Mouse (Mus musculus) embryonic facial prominence, embryonic 14.5 days (tissue): ENCODE data around the gene Rgs7bp. TPM values are rescaled to one million over a fixed set of nuclear protein-coding genes. Genes with fewer than 3 reads are reported as not detected.

ENCODE experiments used
- ATAC-seq: fragments of 200-750 bp; cut with Nextera tagmentation; 2 replicates; pipeline ENCODE4 v1.8.0; 2017; ENCODE audit warnings: low read depth, moderate number of reproducible peaks, moderate TSS enrichment
- DNase-seq: peaks from one replicate; pipeline ENCODE4 v3.0.0-alpha.2; 2015; ENCODE audit warnings: low spot score
- H3K27ac ChIP-seq: fragments of 300-500 bp; sonication (generic); replicated peaks from 2 replicates; pipeline ENCODE4 v1.5.1; 2014; ENCODE audit warnings: low read depth, mild to moderate bottlenecking, low read length, moderate library complexity
- H3K27me3 ChIP-seq: fragments of 300-500 bp; sonication (generic); replicated peaks from 2 replicates; pipeline ENCODE4 v1.6.1; 2014; ENCODE audit warnings: low read length; ENCODE audit not compliant: control insufficient read depth, insufficient read depth
- H3K36me3 ChIP-seq: fragments of 300-500 bp; sonication (generic); 2 replicates; pipeline ENCODE4 v1.6.1; 2014; ENCODE audit warnings: low read length, mixed read lengths; ENCODE audit not compliant: control insufficient read depth, insufficient read depth
- H3K4me1 ChIP-seq: fragments of 300-500 bp; sonication (generic); 2 replicates; pipeline ENCODE4 v1.6.1; 2014; ENCODE audit warnings: antibody characterized with exemption, low read length; ENCODE audit not compliant: control insufficient read depth, insufficient read depth
- H3K4me2 ChIP-seq: fragments of 300-500 bp; sonication (generic); 2 replicates; pipeline ENCODE4 v1.6.1; 2014; ENCODE audit warnings: low read depth, mild to moderate bottlenecking, low read length, moderate library complexity, mixed read lengths
- H3K4me3 ChIP-seq: fragments of 300-500 bp; sonication (generic); 2 replicates; pipeline ENCODE4 v1.5.1; 2014; ENCODE audit warnings: low read depth, mild to moderate bottlenecking, low read length
- H3K9ac ChIP-seq: fragments of 300-500 bp; sonication (generic); 2 replicates; pipeline ENCODE4 v1.6.1; 2014; ENCODE audit warnings: low read depth, mild to moderate bottlenecking, low read length, moderate library complexity, mixed read lengths
- H3K9me3 ChIP-seq: fragments of 300-500 bp; sonication (generic); 2 replicates; pipeline ENCODE4 v1.6.1; 2016; ENCODE audit warnings: low read length; ENCODE audit not compliant: control insufficient read depth
- WGBS: fragments of 180-500 bp; shearing (Covaris S2); extraction: QIAGEN DNeasy Blood & Tissue Kit; methylation state at CpG from one replicate; pipeline ENCODE4 v1.1.7; 2014; 5-methylcytosine and 5-hydroxymethylcytosine counted together
- polyA plus RNA-seq: library from polyadenylated mRNA; unstranded; fragments of >200 nt; fragmentation: Nextera tagmentation; extraction: Ambion mirVana; gene quantifications from 2 replicates; pipeline ENCODE4 v1.2.1, GENCODE M21; 2014

Gene Rgs7bp
- polyA plus RNA-seq, 1 experiment from 2014 or later = 5.4 TPM

DNA sequence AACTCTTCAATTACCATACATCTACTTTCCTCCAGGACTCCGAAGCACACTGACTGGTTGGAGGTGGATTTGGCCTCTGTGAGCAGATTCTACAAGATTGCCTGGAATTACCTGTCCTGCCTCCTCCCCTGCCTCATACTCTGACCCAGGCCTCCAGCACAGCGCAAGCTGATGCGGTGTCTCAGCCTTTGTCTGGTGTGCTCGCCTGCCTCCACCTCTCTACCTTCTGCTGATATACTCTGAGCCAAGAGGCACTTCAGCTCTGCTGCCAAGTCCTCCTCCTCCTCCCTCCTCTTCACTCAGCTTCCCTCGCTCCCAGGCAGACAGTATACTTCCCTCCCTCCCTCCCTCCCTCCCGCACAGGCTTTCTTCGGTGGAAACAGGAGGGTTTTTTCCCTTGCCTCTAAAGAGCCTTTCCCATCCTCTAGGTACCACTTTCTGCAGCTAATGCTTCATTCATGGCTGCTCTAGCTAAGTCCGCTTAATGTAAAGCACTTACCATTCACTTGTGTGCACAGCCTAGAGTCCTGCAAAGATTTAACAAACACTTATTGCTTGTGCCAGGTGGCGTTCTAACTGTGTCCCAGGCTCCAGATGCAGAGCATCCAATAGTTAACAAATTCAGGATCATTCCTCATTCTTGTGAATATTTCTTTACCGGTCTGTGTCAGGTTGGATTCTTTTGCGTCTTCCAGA is 91.9 kb downstream of the Rgs7bp start:
- H3K4me2 ChIP-seq = no peak overlapping the region
- 47% methylated on average over 11 of the region's 11 CpGs for WGBS
- H3K4me1 ChIP-seq = peaks cover 19% of the 10 kb centered on the region
- H3K9ac ChIP-seq = peak overlapping the region; percentile 25; the same call in 1 of the 2 replicates
- H3K36me3 ChIP-seq = no peaks in the 10 kb centered on the region
- no peaks in the 10 kb centered on the region for H3K9me3 ChIP-seq
- ATAC-seq = peak; percentile 79
- DNase-seq = peak; percentile 35
- no peak overlapping the region for H3K4me3 ChIP-seq
- no peak overlapping the region for H3K27ac ChIP-seq
- H3K27me3 ChIP-seq = no peaks in the 10 kb centered on the region

DNA sequence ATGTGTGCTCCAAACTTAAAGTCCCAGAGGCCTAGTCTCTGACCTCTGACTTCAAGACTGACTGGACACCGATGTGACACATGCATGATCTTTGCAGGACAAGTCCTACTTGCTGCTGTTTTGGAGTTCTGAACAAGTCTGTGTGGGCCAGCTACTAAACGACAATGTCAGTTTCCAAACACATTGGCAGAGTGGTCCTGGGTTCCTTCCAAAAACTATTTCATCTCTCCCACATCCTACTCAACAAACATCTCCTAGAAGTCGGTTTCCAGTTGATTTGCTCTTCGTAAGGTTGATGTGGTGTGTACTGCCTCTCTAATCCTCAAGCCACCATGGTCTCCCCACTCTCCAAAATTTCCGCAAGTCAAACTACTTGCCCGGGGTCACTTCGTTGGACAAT is 92.6 kb downstream of the Rgs7bp start:
- Histone ChIP-seq H3K9me3 (no peaks in the 10 kb centered on the region), H3K36me3 (no peaks in the 10 kb centered on the region), H3K4me3 (no peak overlapping the region), H3K27me3 (no peaks in the 10 kb centered on the region), H3K4me1 (peaks cover 19% of the 10 kb centered on the region), H3K9ac (no peak overlapping the region), H3K4me2 (no peak overlapping the region), H3K27ac (no peak overlapping the region)
- DNase-seq (no peak), ATAC-seq (no peak)
- WGBS = 77% methylated on average over 7 of the region's 7 CpGs

DNA sequence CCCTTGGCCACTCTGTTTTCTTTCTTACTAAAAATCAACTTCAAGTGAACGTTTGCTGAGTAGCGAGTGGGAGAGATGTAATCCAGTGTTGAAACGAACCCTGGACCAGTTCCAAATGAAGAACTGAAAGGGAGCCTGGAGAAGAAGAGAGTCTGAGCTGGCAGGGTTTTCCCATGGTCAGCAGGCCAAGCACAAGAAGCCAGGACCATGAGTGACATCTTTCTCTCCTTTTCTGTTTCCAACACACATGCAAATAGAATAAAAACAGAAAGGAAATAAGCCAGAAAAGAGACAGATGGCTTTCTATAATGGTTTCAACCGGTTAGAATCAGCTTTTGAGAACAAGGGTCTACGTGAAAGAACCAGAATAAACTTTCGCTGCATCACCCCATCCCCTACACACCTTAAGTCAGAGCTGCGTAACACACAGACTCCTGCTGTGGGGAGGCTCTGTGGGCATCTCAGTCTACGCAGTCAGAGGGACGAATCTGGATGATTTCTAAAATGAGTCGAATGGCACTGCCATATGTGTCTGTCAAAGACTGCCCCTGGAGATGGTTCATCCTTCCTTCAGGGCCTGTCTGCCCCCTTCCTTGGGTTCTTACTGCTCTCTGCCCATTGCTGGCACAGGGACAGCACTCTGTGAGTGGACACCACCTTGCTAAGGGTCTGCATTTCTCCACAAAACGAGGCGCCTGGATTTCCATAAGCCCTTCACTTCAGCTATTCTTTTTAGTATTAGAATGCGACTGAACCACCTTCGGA is 93.6 kb downstream of the Rgs7bp start:
- Histone ChIP-seq H3K4me2 (no peak overlapping the region), H3K4me1 (peaks cover 19% of the 10 kb centered on the region), H3K27ac (no peak overlapping the region), H3K27me3 (no peaks in the 10 kb centered on the region), H3K4me3 (no peak overlapping the region), H3K9ac (no peak overlapping the region), H3K9me3 (no peaks in the 10 kb centered on the region), H3K36me3 (no peaks in the 10 kb centered on the region)
- no peak for DNase-seq
- 81% methylated on average over 14 of the region's 14 CpGs for WGBS
- ATAC-seq = no peak

DNA sequence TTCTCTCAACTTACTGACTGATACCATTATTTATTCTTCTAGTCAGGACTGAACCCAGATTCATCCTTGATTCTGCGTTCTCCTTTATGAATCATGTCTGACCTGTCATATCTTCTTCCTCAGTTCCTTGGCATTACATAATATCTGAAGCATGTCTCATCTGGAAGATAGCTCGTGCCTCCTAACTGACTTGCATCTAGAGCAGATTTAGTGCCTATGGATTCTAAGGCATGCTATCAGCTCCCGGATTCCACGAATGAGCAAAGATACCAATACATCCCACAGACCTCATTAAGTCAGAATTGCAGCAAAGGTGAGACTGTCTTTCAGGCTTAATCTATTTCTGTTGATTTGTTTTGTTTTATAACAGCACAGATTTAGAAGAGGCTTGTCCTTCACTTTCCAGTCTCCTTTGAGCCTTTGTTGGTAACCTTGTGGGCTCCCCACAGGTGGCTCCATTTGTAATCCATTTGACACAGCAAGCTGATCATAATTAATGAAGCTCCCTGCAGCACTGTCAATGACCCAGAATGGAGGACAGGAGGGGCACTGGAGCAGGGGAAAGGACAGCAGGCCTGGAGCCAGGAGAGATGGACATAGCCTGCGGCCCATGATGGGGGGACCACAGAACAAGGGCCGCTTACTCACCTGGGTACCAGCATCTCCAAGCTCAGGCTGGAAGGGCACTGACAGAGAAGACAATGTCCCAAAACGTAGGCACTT is 94.4 kb downstream of the Rgs7bp start:
- Histone ChIP-seq H3K27me3 (no peaks in the 10 kb centered on the region), H3K4me2 (no peak overlapping the region), H3K9ac (no peak overlapping the region), H3K4me1 (peaks cover 19% of the 10 kb centered on the region), H3K27ac (0 out of 2 replicates have a peak overlapping the region, but pooled peaks have one; percentile 15), H3K9me3 (no peaks in the 10 kb centered on the region), H3K4me3 (no peak overlapping the region), H3K36me3 (no peaks in the 10 kb centered on the region)
- ATAC-seq (no peak), DNase-seq (no peak)
- WGBS = 77% methylated on average over 7 of the region's 7 CpGs

DNA sequence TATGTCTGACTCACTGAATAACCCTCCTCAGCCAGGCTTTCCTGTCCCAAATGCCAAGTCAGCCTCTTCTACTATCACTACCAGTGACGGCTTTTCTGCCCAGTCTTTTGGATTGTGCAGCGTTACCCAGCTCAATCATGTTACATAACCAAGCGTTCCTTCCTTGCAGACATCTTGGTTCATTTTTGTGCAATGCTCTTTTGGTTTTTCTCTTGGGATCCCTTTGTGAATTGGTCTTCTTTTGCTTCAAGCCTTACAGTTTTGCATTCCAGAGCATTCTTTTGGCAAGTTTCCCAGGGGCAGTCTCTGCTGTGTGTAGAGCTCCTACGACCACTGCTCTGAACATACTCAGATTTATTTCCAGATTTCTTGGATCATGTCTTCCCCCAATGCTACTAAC is 95.0 kb downstream of the Rgs7bp start:
- no peaks in the 10 kb centered on the region for H3K27me3 ChIP-seq
- 40% methylated on average over 4 of the region's 4 CpGs for WGBS
- H3K9me3 ChIP-seq = no peaks in the 10 kb centered on the region
- no peak overlapping the region for H3K27ac ChIP-seq
- H3K4me3 ChIP-seq = no peak overlapping the region
- ATAC-seq (no peak), DNase-seq (peak; percentile 77)
- no peak overlapping the region for H3K9ac ChIP-seq
- no peak overlapping the region for H3K4me2 ChIP-seq
- peaks cover 19% of the 10 kb centered on the region for H3K4me1 ChIP-seq
- H3K36me3 ChIP-seq = no peaks in the 10 kb centered on the region

DNA sequence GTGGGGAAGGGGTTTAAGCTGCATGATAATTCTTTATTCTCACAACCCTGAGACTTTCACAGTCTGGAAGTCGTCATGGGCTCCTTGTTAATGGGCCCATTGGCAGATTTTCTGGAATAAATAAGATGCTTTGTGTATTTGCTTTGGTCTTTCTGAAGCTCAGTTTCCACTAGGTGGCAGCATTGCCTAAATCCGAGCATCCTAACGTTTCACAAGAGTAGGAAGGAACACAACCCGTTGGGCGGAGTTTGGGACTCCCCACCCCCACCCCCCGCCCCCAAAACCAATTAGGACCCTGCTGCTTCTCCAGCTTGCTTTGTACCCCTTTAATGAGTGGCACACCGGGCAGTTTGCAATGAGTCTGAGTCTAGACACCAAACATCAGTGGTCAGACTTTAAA is 106.8 kb downstream of the Rgs7bp start:
- WGBS = 0% methylated on average over 7 of the region's 7 CpGs
- Histone ChIP-seq H3K9ac (0 out of 2 replicates have a peak overlapping the region, but pooled peaks have one; percentile 0), H3K27ac (no peak overlapping the region), H3K4me2 (peak overlapping the region; percentile 44), H3K27me3 (no peaks in the 10 kb centered on the region), H3K4me3 (no peak overlapping the region), H3K9me3 (no peaks in the 10 kb centered on the region), H3K4me1 (no peaks in the 10 kb centered on the region), H3K36me3 (no peaks in the 10 kb centered on the region)
- ATAC-seq = peak; percentile 86
- peak; percentile 94 for DNase-seq

DNA sequence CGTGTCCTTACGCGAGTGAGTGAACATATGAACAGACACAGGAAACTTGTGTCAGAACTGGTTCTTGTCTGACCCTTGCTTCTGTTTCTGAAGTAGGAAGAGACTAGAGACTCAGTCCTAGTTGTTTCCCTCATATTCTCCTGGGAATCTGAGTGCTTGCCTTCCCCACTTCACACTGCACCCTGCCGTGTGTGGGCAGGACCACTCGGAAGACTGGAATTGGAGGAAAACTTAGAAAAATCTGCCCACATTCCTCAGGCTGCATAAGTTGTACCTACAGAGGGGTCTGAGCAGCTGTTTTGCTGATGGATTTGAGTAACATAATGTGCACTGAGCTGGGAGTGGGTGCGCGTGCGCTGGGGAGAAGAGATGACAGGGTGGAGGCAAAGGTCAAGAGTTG is 114.2 kb downstream of the Rgs7bp start:
- no peak for ATAC-seq
- no peaks in the 10 kb centered on the region for H3K9me3 ChIP-seq
- 94% methylated on average over 8 of the region's 8 CpGs for WGBS
- no peaks in the 10 kb centered on the region for H3K27me3 ChIP-seq
- no peak for DNase-seq
- no peak overlapping the region for H3K27ac ChIP-seq
- H3K36me3 ChIP-seq = no peaks in the 10 kb centered on the region
- no peak overlapping the region for H3K4me2 ChIP-seq
- H3K4me1 ChIP-seq = peaks cover 4% of the 10 kb centered on the region; the same call in 1 of the 2 replicates
- no peak overlapping the region for H3K9ac ChIP-seq
- H3K4me3 ChIP-seq = no peak overlapping the region

DNA sequence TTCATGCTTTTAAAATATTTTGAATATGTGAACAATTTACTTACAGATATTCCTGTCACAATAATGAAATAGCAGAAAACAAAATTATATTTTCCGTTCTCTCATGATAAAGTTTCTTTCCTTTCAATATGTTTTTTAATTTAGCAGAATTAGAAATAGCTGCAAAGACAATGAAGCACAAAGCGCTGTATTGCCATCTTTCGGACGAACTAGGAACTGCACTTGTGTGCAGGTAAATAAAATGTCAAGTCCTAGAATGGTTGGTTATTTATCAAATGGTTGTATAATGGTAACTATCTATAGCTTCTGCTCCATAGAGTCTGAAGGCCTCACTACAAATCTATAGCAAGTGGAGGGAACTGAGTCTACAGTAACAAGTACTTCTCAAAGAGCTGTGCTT is 114.9 kb downstream of the Rgs7bp start:
- DNase-seq (peak; percentile 74), ATAC-seq (no peak)
- Histone ChIP-seq H3K27ac (no peak overlapping the region), H3K9ac (no peak overlapping the region), H3K4me1 (peaks cover 4% of the 10 kb centered on the region; the same call in 1 of the 2 replicates), H3K4me2 (no peak overlapping the region), H3K27me3 (no peaks in the 10 kb centered on the region), H3K36me3 (no peaks in the 10 kb centered on the region), H3K4me3 (no peak overlapping the region), H3K9me3 (no peaks in the 10 kb centered on the region)
- WGBS = 2% methylated on average over 4 of the region's 4 CpGs
